In the genomic region with DNA sequence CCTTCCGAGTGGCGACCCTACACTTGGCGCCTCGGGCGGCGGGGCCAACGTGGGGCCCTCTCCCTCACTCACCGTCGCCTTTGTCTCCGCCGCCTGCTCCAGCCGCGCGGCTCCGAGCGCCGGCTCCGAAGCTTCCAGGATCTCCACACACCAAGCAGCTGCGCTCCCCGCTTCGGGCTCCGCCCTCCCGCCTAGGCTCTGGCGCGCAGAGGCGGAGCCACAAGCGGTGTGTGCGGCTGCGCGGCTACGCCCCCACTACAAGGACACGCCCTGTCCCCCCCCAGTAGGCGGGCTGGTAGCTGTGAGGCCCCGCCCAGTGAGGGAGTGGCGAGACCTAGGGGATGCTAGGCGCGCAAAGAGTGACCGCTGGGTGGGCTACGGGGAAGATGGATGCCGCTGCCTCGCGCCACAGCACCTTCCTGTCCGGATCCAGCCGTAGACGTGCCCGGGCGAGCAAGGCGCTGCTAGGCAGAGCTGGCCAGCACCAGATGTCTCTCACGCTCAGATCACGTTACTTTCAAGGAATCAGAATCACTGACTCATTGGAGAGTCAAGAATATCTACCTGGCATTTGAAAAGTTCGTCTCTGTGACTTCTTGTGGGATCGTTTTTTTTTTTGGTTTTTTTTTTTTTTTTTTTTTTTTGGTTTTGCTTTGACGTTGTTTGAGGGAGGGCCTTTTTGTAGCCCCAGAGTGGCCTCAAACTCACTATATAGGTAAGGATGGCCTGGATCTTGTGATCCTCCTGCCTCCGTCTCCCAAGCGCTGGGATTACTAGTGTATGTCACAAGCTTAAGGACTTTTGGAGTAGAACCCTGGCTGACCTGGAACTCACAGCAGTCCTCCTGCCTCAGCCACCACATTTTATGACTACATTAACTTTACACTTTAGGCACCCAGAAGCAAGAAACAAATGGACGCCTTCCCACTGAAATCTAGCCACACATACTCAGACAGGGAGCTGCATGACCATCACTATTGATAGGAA, we compare ENCODE assay signal across 8 mouse cellular contexts. TPM values are rescaled to one million over a fixed set of nuclear protein-coding genes. Genes with fewer than 3 reads are reported as not detected.
A peak's percentile ranks its signal among the peaks of the same experiment; 100 is the strongest.
DNase-seq lines count a peak whose midpoint lies in the region; ATAC-seq and TF ChIP-seq lines count a peak whose summit lies in the region.

A gene (minus strand): TSS at position 188 of the 987 bp plus-strand sequence.

- peaks cover 0 to 11% of the 10 kb centered on the region in 2 experiments; a peak in 2 of 4 replicates for H3K36me3 ChIP-seq in MEL (ENCODE audit: control insufficient read depth in 1 of 2, insufficient read depth in 2 of 2, low read length in 2 of 2)
- H3K36me3 ChIP-seq in forebrain, postnatal 0 days (ENCODE audit: insufficient read depth), result no peaks in the 10 kb centered on the region
- no peaks in the 10 kb centered on the region for H3K36me3 ChIP-seq in lung, embryonic 15.5 days

- peaks cover 6 to 9% of the 10 kb centered on the region in 2 experiments for H3K4me1 ChIP-seq in MEL (ENCODE audit: control insufficient read depth in 1 of 2, insufficient read depth in 2 of 2, low read length in 2 of 2)
- no peaks in the 10 kb centered on the region for H3K4me1 ChIP-seq in cerebellum, adult 2 months (ENCODE audit: control insufficient read depth, insufficient read depth, low read length)
- H3K4me1 ChIP-seq in forebrain, postnatal 0 days (ENCODE audit: insufficient read depth), result peaks cover 13% of the 10 kb centered on the region; the same call in 1 of the 2 replicates
- peaks cover 7% of the 10 kb centered on the region for H3K4me1 ChIP-seq in lung, embryonic 15.5 days

- ATAC-seq in forebrain, postnatal 0 days, result peak; percentile 99
- ATAC-seq in lung, embryonic 15.5 days (ENCODE audit: borderline replicate concordance, extremely low read depth, low FRiP score, low TSS enrichment), result peak; percentile 99

- TF ChIP-seq POLR2A in MEL (IDR thresholded peaks at IDR 0.05; ENCODE audit: control insufficient read depth in 1 of 2, insufficient read depth in 1 of 2, low read depth in 1 of 2, low read length in 2 of 2, poor library complexity in 1 of 2), result peak; percentile 83 to 96
- peak; percentile 76; the same call in 1 of the 2 replicates for TF ChIP-seq POLR2A in cerebellum, adult 2 months (IDR thresholded peaks at IDR 0.05; ENCODE audit: borderline replicate concordance, insufficient read depth, low read length)

- H3K27ac ChIP-seq in MEL (ENCODE audit: control insufficient read depth, low read depth, low read length), result peak within 1 kb of the TSS; percentile 44
- peak within 1 kb of the TSS; percentile 42 for H3K27ac ChIP-seq in cerebellum, adult 2 months (ENCODE audit: insufficient read depth, low read length)
- peak within 1 kb of the TSS; percentile 99 for H3K27ac ChIP-seq in forebrain, postnatal 0 days (ENCODE audit: low read depth, low read length)
- peak within 1 kb of the TSS; percentile 99 for H3K27ac ChIP-seq in lung, embryonic 15.5 days

- H3K4me2 ChIP-seq in forebrain, postnatal 0 days (ENCODE audit: low read depth), result peak within 1 kb of the TSS; percentile 54
- H3K4me2 ChIP-seq in lung, embryonic 15.5 days, result peak within 1 kb of the TSS; percentile 81

- peak within 1 kb of the TSS; percentile 78 for H3K9ac ChIP-seq in MEL (ENCODE audit: control insufficient read depth, low read depth, low read length, poor library complexity, severe bottlenecking)
- H3K9ac ChIP-seq in forebrain, postnatal 0 days, result peak within 1 kb of the TSS; percentile 99
- H3K9ac ChIP-seq in lung, embryonic 15.5 days, result peak within 1 kb of the TSS; percentile 92

- H3K4me3 ChIP-seq in MEL (ENCODE audit: control insufficient read depth in 1 of 2, insufficient read depth in 1 of 2, low read depth in 2 of 2, low read length in 2 of 2), result peak within 1 kb of the TSS; percentile 72 to 98
- peak within 1 kb of the TSS; percentile 73 for H3K4me3 ChIP-seq in cerebellum, adult 2 months (replicated peaks; ENCODE audit: insufficient read depth, low read depth, low read length)
- H3K4me3 ChIP-seq in forebrain, postnatal 0 days (ENCODE audit: low read depth, low read length), result peak within 1 kb of the TSS; percentile 84
- H3K4me3 ChIP-seq in lung, embryonic 15.5 days, result peak within 1 kb of the TSS; percentile 95

- TF ChIP-seq RAD21 in MEL (IDR thresholded peaks at IDR 0.05; ENCODE audit: low read depth, low read length), result no peak; the same call in 1 of the 2 replicates

- no peaks in the 10 kb centered on the region for H3K27me3 ChIP-seq in MEL (ENCODE audit: control insufficient read depth in 1 of 2, insufficient read depth in 2 of 2, low read length in 2 of 2)
- no peaks in the 10 kb centered on the region for H3K27me3 ChIP-seq in cerebellum, adult 2 months (ENCODE audit: control insufficient read depth, insufficient read depth, low read length)
- no peaks in the 10 kb centered on the region for H3K27me3 ChIP-seq in forebrain, postnatal 0 days (ENCODE audit: insufficient read depth, low read length)
- H3K27me3 ChIP-seq in lung, embryonic 15.5 days, result no peaks in the 10 kb centered on the region; the same call in 1 of the 2 replicates

- 3% methylated on average over 56 of the region's 56 CpGs for WGBS in cerebellum, adult 2 months
- 5% methylated on average over 56 of the region's 56 CpGs for WGBS in forebrain, postnatal 0 days
- WGBS in lung, embryonic 15.5 days, result 4% methylated on average over 55 of the region's 56 CpGs

- peaks cover 13% of the 10 kb centered on the region for H3K79me2 ChIP-seq in MEL (ENCODE audit: control insufficient read depth, insufficient read depth, low read length, poor library complexity)

- no peaks in the 10 kb centered on the region for H3K9me3 ChIP-seq in MEL (replicated peaks; ENCODE audit: insufficient read depth, low read length)
- H3K9me3 ChIP-seq in forebrain, postnatal 0 days (ENCODE audit: low read length), result no peaks in the 10 kb centered on the region
- no peaks in the 10 kb centered on the region for H3K9me3 ChIP-seq in lung, embryonic 15.5 days

- no peak for TF ChIP-seq EP300 in MEL (IDR thresholded peaks at IDR 0.05; ENCODE audit: low read depth in 1 of 2, low read length in 2 of 2)

- TF ChIP-seq CTCF in MEL (IDR thresholded peaks at IDR 0.05 in 2 of 3, conservative IDR thresholded peaks at IDR 0.05 in 1 of 3; ENCODE audit: control insufficient read depth in 1 of 3, insufficient read depth in 1 of 3, low read depth in 2 of 3, low read length in 3 of 3, poor library complexity in 1 of 3, severe bottlenecking in 1 of 3), result 0 out of 6 replicates have a peak, but pooled peaks of 1 of the 3 experiments have one; percentile 1
- TF ChIP-seq CTCF in cerebellum, adult 2 months (IDR thresholded peaks at IDR 0.05; ENCODE audit: borderline replicate concordance, insufficient read depth, low read depth, low read length), result no peak
- peak; percentile 53 for TF ChIP-seq CTCF in forebrain, postnatal 0 days (IDR thresholded peaks at IDR 0.05; ENCODE audit: low read depth)

- DNase-seq in MEL (ENCODE audit: low read depth, low spot score), result peak; percentile 98
- peak; percentile 95 to 96 for DNase-seq in cerebellum, adult 2 months
- DNase-seq in forebrain, postnatal 0 days, result peak; percentile 98
- peak; percentile 98 for DNase-seq in heart, postnatal 4 days
- peak; percentile 94 to 95 for DNase-seq in layer of hippocampus, adult 8-10 months (ENCODE audit: low spot score in 2 of 2)
- DNase-seq in ovary, adult 18-20 months (ENCODE audit: low spot score), result peak; percentile 92
- DNase-seq in thymus, postnatal 0 days (ENCODE audit: low spot score), result peak; percentile 98

TF ChIP-seq in MEL, 35 proteins besides CTCF, POLR2A, EP300 and RAD21 (continues in another document):
- TF ChIP-seq POLR2AphosphoS2 (IDR thresholded peaks at IDR 0.05; ENCODE audit: low read length) (peak; percentile 86; the same call in 1 of the 2 replicates), MYC (IDR thresholded peaks at IDR 0.05; ENCODE audit: low read depth, low read length) (no peak), ETS1 (IDR thresholded peaks at IDR 0.05; ENCODE audit: low read depth, low read length) (peak; percentile 30; the same call in 1 of the 2 replicates), JUND (IDR thresholded peaks at IDR 0.05; ENCODE audit: low read depth, low read length) (no peak), SMC3 (IDR thresholded peaks at IDR 0.05; ENCODE audit: low read depth, low read length) (no peak), RCOR1 (IDR thresholded peaks at IDR 0.05; ENCODE audit: low read depth, low read length) (0 out of 2 replicates have a peak, but pooled peaks have one; percentile 19), TCF12 (IDR thresholded peaks at IDR 0.05; ENCODE audit: low read depth, low read length) (peak; percentile 65), NELFE (IDR thresholded peaks at IDR 0.05; ENCODE audit: low read depth, low read length) (peak; percentile 95), MXI1 (IDR thresholded peaks at IDR 0.05; ENCODE audit: low read depth, low read length) (peak; percentile 44), GABPA (IDR thresholded peaks at IDR 0.05; ENCODE audit: low read depth, low read length) (no peak), SIN3A (IDR thresholded peaks at IDR 0.05; ENCODE audit: low read length) (peak; percentile 85), MAFK (IDR thresholded peaks at IDR 0.05; ENCODE audit: borderline replicate concordance, low read depth, low read length) (no peak), E2F4 (IDR thresholded peaks at IDR 0.05; ENCODE audit: borderline replicate concordance, low read depth, low read length) (no peak), ZNF384 (IDR thresholded peaks at IDR 0.05; ENCODE audit: low read depth, low read length) (peak; percentile 17; the same call in 1 of the 2 replicates), ZMIZ1 (IDR thresholded peaks at IDR 0.05; ENCODE audit: low read depth, low read length) (peak; percentile 86; the same call in 1 of the 2 replicates), KAT2A (conservative IDR thresholded peaks at IDR 0.05; ENCODE audit: low read depth, low read length) (no peak), POLR2AphosphoS5 (IDR thresholded peaks at IDR 0.05; ENCODE audit: borderline replicate concordance, low read depth, low read length) (no peak), MAX (IDR thresholded peaks at IDR 0.05; ENCODE audit: low read length) (no peak; the same call in 1 of the 2 replicates), BHLHE40 (IDR thresholded peaks at IDR 0.05; ENCODE audit: borderline replicate concordance, low read depth, low read length) (no peak)

RNA-seq across cellular contexts. Expression of the gene that starts here (rescaled TPM):
- 31.4 and 33.4 TPM in 2 replicates for total RNA-seq in MEL (2012; rRNA removed)
- polyA plus RNA-seq in MEL (2012; ENCODE audit: insufficient read depth in 1 of 2, insufficient read length in 2 of 2, low read depth in 1 of 2, low replicate concordance in 2 of 2, missing spikeins in 1 of 2), result 10 to 100 TPM; 30.1 to 47.4 TPM
- 60.8 and 61.5 TPM in 2 replicates for polyA plus RNA-seq in cerebellum, adult 2 months (2012; rRNA removed)
- total RNA-seq in forebrain, postnatal 0 days (2014; rRNA removed), result 137 and 150 TPM in 2 replicates
- 121 and 137 TPM in 2 replicates for polyA plus RNA-seq in forebrain, postnatal 0 days (2015; fragmentation: Nextera tagmentation; extraction: Ambion mirVana)
- total RNA-seq in heart, postnatal 4 days (2021), result 10 to 100 TPM; 44.3 to 47.1 TPM
- 100 to 1,000 TPM; 125 to 130 (median 128) TPM for total RNA-seq in layer of hippocampus, adult 8-10 months (2022)
- polyA plus RNA-seq in lung, embryonic 15.5 days (2015; fragmentation: Nextera tagmentation; extraction: Ambion mirVana), result 70.9 and 74.8 TPM in 2 replicates
- 144 and 158 TPM in 2 replicates for polyA plus RNA-seq in thymus, postnatal 0 days (2015; fragmentation: Nextera tagmentation; extraction: Ambion mirVana)

Comparison
In these comparisons a context has a peak if more than half of its experiments do, and no peak if none do; other contexts are left out.
1. Peak in every context shown above with its lines: DNase-seq, ATAC-seq, H3K4me3 ChIP-seq and H3K27ac ChIP-seq.
2. H3K27ac ChIP-seq: peak in every context shown above with its lines; median percentile 99 in forebrain, postnatal 0 days; 99 in lung, embryonic 15.5 days; 44 in MEL; 42 in cerebellum, adult 2 months.